Mouse (Mus musculus) kidney, adult 11 months (tissue): Measurements from ENCODE around the gene Ndufa11.

Experiments
- DNase-seq: peaks from one replicate; pipeline ENCODE4 v3.0.0; 2022

Gene Ndufa11

GRCm38 (mm10) chr17:56761991-56762410 is 44.4 kb downstream of the Ndufa11 start:
- DNase-seq = peak; percentile 83

- peak; percentile 63 for DNase-seq
Observed at GRCm38 (mm10) chr17:56762769-56763731, 45.5 kb downstream of the Ndufa11 start.

- DNase-seq = no peak
Observed at GRCm38 (mm10) chr17:56763741-56764250, 46.2 kb downstream of the Ndufa11 start.

GRCm38 (mm10) chr17:56764474-56765354 is 47.1 kb downstream of the Ndufa11 start, which contains the start of gene Dus3l:
Gene Dus3l (plus strand): TSS chr17:56764757.
- DNase-seq = peak; percentile 91

GRCm38 (mm10) chr17:56765431-56765830 is 47.9 kb downstream of the Ndufa11 start:
- no peak for DNase-seq

- DNase-seq = no peak
Observed at GRCm38 (mm10) chr17:56766631-56767405, 49.3 kb downstream of the Ndufa11 start.

GRCm38 (mm10) chr17:56767531-56768135 is 50.1 kb downstream of the Ndufa11 start:
- no peak for DNase-seq

- DNase-seq = no peak
Observed at GRCm38 (mm10) chr17:56768941-56769340, 51.4 kb downstream of the Ndufa11 start.

- DNase-seq = no peak
Observed at GRCm38 (mm10) chr17:56769950-56770349, 52.4 kb downstream of the Ndufa11 start, which contains the start of gene Prr22. Gene Prr22 (plus strand): TSS chr17:56770250.
